Mouse (Mus musculus) small intestine, adult 2 months (tissue): ENCODE results near the gene Col12a1. TPM values are rescaled to one million over a fixed set of nuclear protein-coding genes. Genes with fewer than 3 reads are reported as not detected.

Experiments
- H3K27ac ChIP-seq: fragments of 200-500 bp; 2 replicates; pipeline ENCODE4 v1.5.1; 2012; ENCODE audit warnings: low read depth, low read length, control low read depth, inconsistent platforms; ENCODE audit not compliant: insufficient read depth
- H3K27me3 ChIP-seq: fragments of 200-500 bp; 2 replicates; pipeline ENCODE4 v1.6.1; 2012; ENCODE audit warnings: mild to moderate bottlenecking, moderate library complexity, low read length, inconsistent platforms; ENCODE audit not compliant: control insufficient read depth, insufficient read depth
- H3K36me3 ChIP-seq: fragments of 200-500 bp; 2 replicates; pipeline ENCODE4 v1.6.1; 2012; ENCODE audit warnings: mild to moderate bottlenecking, low read length, control low read depth, inconsistent platforms; ENCODE audit not compliant: control insufficient read depth, insufficient read depth
- H3K4me1 ChIP-seq: fragments of 200-500 bp; 2 replicates; pipeline ENCODE4 v1.6.1; 2012; ENCODE audit warnings: low read length, inconsistent platforms, mixed read lengths; ENCODE audit not compliant: control insufficient read depth, insufficient read depth, insufficient read length
- H3K4me3 ChIP-seq: fragments of 200-500 bp; 2 replicates; pipeline ENCODE4 v1.5.1; 2012; ENCODE audit warnings: low read depth, mild to moderate bottlenecking, control low read depth, inconsistent platforms, low read length, moderate library complexity
- CTCF ChIP-seq: fragments of 200-500 bp; IDR thresholded peaks from 2 replicates; pipeline ENCODE4 v1.5.1; 2012; ENCODE audit warnings: low read depth, mild to moderate bottlenecking, control low read depth, inconsistent platforms, low read length, moderate library complexity, mixed read lengths; ENCODE audit not compliant: insufficient replicate concordance, insufficient read length; ENCODE audit errors: extremely low read depth
- POLR2A ChIP-seq: fragments of 200-500 bp; IDR thresholded peaks from 2 replicates; pipeline ENCODE4 v1.6.1; 2012; ENCODE audit warnings: low read depth, mild to moderate bottlenecking, control low read depth, inconsistent platforms, low read length, moderate library complexity
- WGBS: fragments of 180-500 bp; shearing (Covaris S2); methylation state at CpG from one replicate; pipeline ENCODE4 v1.1.7; 2018; 5-methylcytosine and 5-hydroxymethylcytosine counted together
- polyA plus RNA-seq: library from polyadenylated mRNA; depleted of rRNA; stranded (reverse); fragments of >200 nt; gene quantifications from 2 replicates; pipeline ENCODE4 v1.2.3, GENCODE M21; 2012

Gene Col12a1
- polyA plus RNA-seq, 1 experiment, result 7.9 TPM

DNA sequence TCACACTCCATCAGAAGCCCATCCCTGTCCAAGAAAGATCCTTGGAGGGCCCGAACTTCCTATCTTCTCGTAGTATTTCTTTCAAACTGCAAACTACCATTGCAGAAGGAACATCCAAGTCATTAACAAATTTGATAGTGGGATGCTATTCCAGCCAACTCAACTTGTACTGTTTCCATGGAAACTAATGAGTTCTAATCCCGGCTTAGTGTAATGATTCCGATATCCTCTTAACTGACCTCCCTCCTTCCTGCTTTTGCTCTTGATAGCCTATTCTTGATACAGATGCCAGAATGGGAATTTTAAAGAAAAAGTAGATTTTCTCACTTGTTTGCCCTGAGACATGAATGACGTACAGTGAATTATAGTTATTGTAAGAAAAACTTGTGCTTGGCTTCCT, 112.5 kb downstream of the Col12a1 start:
- 70% methylated on average over 5 of the region's 5 CpGs for WGBS
- no peak overlapping the region for H3K27ac ChIP-seq
- no peak overlapping the region for H3K4me3 ChIP-seq
- TF ChIP-seq POLR2A, result no peak
- no peak for TF ChIP-seq CTCF
- no peaks in the 10 kb centered on the region for H3K36me3 ChIP-seq
- 0 out of 2 replicates have a peak, but pooled peaks cover 2% of the 10 kb centered on the region for H3K4me1 ChIP-seq
- no peaks in the 10 kb centered on the region for H3K27me3 ChIP-seq

- no peak for TF ChIP-seq POLR2A
- no peak for TF ChIP-seq CTCF
- Histone ChIP-seq H3K4me3 (no peak overlapping the region), H3K27me3 (no peaks in the 10 kb centered on the region), H3K36me3 (no peaks in the 10 kb centered on the region), H3K27ac (no peak overlapping the region), H3K4me1 (0 out of 2 replicates have a peak, but pooled peaks cover 2% of the 10 kb centered on the region)
- WGBS, result 60% methylated on average over 5 of the region's 5 CpGs
Measured at GRCm38 (mm10) chr9:79605722-79606121, 112.9 kb downstream of the Col12a1 start.

GRCm38 (mm10) chr9:79604546-79604945, 114.1 kb downstream of the Col12a1 start:
- no peak for TF ChIP-seq CTCF
- H3K27me3 ChIP-seq, result no peaks in the 10 kb centered on the region
- no peak overlapping the region for H3K4me3 ChIP-seq
- WGBS, result 85% methylated on average over 3 of the region's 3 CpGs
- H3K27ac ChIP-seq, result no peak overlapping the region
- no peaks in the 10 kb centered on the region for H3K36me3 ChIP-seq
- 0 out of 2 replicates have a peak, but pooled peaks cover under 1% of the 10 kb centered on the region for H3K4me1 ChIP-seq

DNA sequence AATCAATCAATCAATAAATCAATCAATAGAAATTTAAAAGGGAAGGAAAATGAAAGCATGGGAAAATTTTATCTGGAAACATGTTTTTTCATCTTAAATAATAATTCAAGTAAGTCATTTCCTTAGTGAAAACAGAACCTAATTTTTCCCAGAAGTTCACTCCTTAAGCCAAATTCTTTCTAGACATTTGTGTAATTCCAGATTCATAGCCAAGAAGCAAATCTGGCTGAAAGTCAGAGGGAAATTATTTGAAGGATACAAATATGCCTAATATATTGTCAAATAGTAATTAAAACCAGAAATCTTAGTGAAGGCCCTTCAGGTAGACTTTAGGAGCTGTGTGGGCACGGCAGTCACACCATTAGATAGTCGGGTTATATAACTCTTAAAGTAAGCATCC, 115.2 kb downstream of the Col12a1 start:
- no peak overlapping the region for H3K27ac ChIP-seq
- no peaks in the 10 kb centered on the region for H3K36me3 ChIP-seq
- TF ChIP-seq CTCF, result no peak
- TF ChIP-seq POLR2A, result no peak
- no peaks in the 10 kb centered on the region for H3K27me3 ChIP-seq
- H3K4me3 ChIP-seq, result no peak overlapping the region
- H3K4me1 ChIP-seq, result no peaks in the 10 kb centered on the region
- WGBS, result 80% methylated on average over 2 of the region's 2 CpGs

GRCm38 (mm10) chr9:79600237-79600570, 118.4 kb downstream of the Col12a1 start:
- WGBS, result 76% methylated on average over 3 of the region's 3 CpGs
- H3K36me3 ChIP-seq, result no peaks in the 10 kb centered on the region
- H3K4me3 ChIP-seq, result no peak overlapping the region
- no peak overlapping the region for H3K27ac ChIP-seq
- no peaks in the 10 kb centered on the region for H3K27me3 ChIP-seq
- TF ChIP-seq POLR2A (no peak), CTCF (no peak)
- H3K4me1 ChIP-seq, result no peaks in the 10 kb centered on the region

GRCm38 (mm10) chr9:79599395-79600236, 119.0 kb downstream of the Col12a1 start:
- H3K4me3 ChIP-seq, result no peak overlapping the region

GRCm38 (mm10) chr9:79598578-79598977, 120.1 kb downstream of the Col12a1 start:
- H3K4me3 ChIP-seq, result no peak overlapping the region
- H3K27ac ChIP-seq, result no peak overlapping the region
- no peaks in the 10 kb centered on the region for H3K27me3 ChIP-seq
- H3K4me1 ChIP-seq, result no peaks in the 10 kb centered on the region
- TF ChIP-seq POLR2A (no peak), CTCF (no peak)
- H3K36me3 ChIP-seq, result no peaks in the 10 kb centered on the region
- 43% methylated on average over 1 of the region's 1 CpGs for WGBS

More at GRCm38 (mm10) chr9:79599395-79600236, 119.0 kb downstream of the Col12a1 start:
- H3K27me3 ChIP-seq, result no peaks in the 10 kb centered on the region
- no peak for TF ChIP-seq POLR2A
- TF ChIP-seq CTCF, result no peak
- WGBS, result 86% methylated on average over 20 of the region's 20 CpGs
- H3K4me1 ChIP-seq, result no peaks in the 10 kb centered on the region
- no peak overlapping the region for H3K27ac ChIP-seq
- no peaks in the 10 kb centered on the region for H3K36me3 ChIP-seq
